Mouse (Mus musculus) right cerebral cortex, postnatal 4 days (tissue): ENCODE data around the gene Epm2aip1.

Source experiments
- DNase-seq: peaks from one replicate; pipeline ENCODE4 v3.0.0-alpha.2; 2022

Epm2aip1 gene

GRCm38 (mm10) chr9:111271434-111272160 lies at the start of gene Epm2aip1, which contains the start of gene Mlh1:
Epm2aip1 (plus strand) TSS chr9:111271929.
Mlh1 (minus strand) TSS chr9:111271791.
- DNase-seq = peak; percentile 100

- DNase-seq = no peak
Measured at GRCm38 (mm10) chr9:111223406-111223805, 48.3 kb upstream of the Epm2aip1 start.

- DNase-seq = no peak
Measured at GRCm38 (mm10) chr9:111228446-111228845, 43.3 kb upstream of the Epm2aip1 start.

- DNase-seq = no peak
Measured at GRCm38 (mm10) chr9:111234701-111235100, 37.0 kb upstream of the Epm2aip1 start.

- no peak for DNase-seq
Measured at GRCm38 (mm10) chr9:111237726-111238125, 34.0 kb upstream of the Epm2aip1 start.

- DNase-seq = no peak
Measured at GRCm38 (mm10) chr9:111239821-111240220, 31.9 kb upstream of the Epm2aip1 start.

GRCm38 (mm10) chr9:111243384-111243783 lies 28.3 kb upstream of the Epm2aip1 start:
- no peak for DNase-seq

- no peak for DNase-seq
Measured at GRCm38 (mm10) chr9:111245546-111245945, 26.2 kb upstream of the Epm2aip1 start.

GRCm38 (mm10) chr9:111247682-111248246 lies 24.0 kb upstream of the Epm2aip1 start:
- no peak for DNase-seq

- DNase-seq = no peak
Measured at GRCm38 (mm10) chr9:111252161-111252869, 19.4 kb upstream of the Epm2aip1 start.

- peak; percentile 10 for DNase-seq
Measured at GRCm38 (mm10) chr9:111260360-111260985, 11.3 kb upstream of the Epm2aip1 start.

GRCm38 (mm10) chr9:111261356-111261755 lies 10.4 kb upstream of the Epm2aip1 start:
- no peak for DNase-seq

- no peak for DNase-seq
Measured at GRCm38 (mm10) chr9:111267998-111268397, 3.7 kb upstream of the Epm2aip1 start.

GRCm38 (mm10) chr9:111270606-111271005 lies 1.1 kb upstream of the Epm2aip1 start:
- no peak for DNase-seq

- DNase-seq = no peak
Measured at GRCm38 (mm10) chr9:111271056-111271433, 684 bp upstream of the Epm2aip1 start.

- DNase-seq = no peak
Measured at GRCm38 (mm10) chr9:111272356-111272755, 627 bp downstream of the Epm2aip1 start.

GRCm38 (mm10) chr9:111272996-111273785 lies 1.5 kb downstream of the Epm2aip1 start:
- no peak for DNase-seq

GRCm38 (mm10) chr9:111273958-111274357 lies 2.2 kb downstream of the Epm2aip1 start:
- no peak for DNase-seq

- DNase-seq = no peak
Measured at GRCm38 (mm10) chr9:111275156-111275555, 3.4 kb downstream of the Epm2aip1 start.

GRCm38 (mm10) chr9:111285061-111285460 lies 13.3 kb downstream of the Epm2aip1 start:
- no peak for DNase-seq

- DNase-seq = no peak
Measured at GRCm38 (mm10) chr9:111285676-111286075, 13.9 kb downstream of the Epm2aip1 start.

GRCm38 (mm10) chr9:111286468-111286867 lies 14.7 kb downstream of the Epm2aip1 start:
- no peak for DNase-seq

GRCm38 (mm10) chr9:111287956-111288355 lies 16.2 kb downstream of the Epm2aip1 start:
- no peak for DNase-seq
